ENCODE assay signal across 10 mouse cellular contexts in genomic region chr5:4325813-4326212, GRCm38 (mm10).
DNase-seq lines count a peak whose midpoint lies in the region; ATAC-seq and TF ChIP-seq lines count a peak whose summit lies in the region.
"Had no signal": no experiment of that assay in that cellular context is flagged by ENCODE, and none has a peak within 500 bp of the region (broad histone marks: within the 10 kb centered on the region; RNA-seq: fewer than 3 reads in every experiment).

No protein-coding gene starts in this region.

- no peaks in the 10 kb centered on the region for H3K36me3 ChIP-seq in embryonic facial prominence, embryonic 12.5 days
- H3K36me3 ChIP-seq in intestine, embryonic 15.5 days, result no peaks in the 10 kb centered on the region
- no peaks in the 10 kb centered on the region for H3K36me3 ChIP-seq in thymus, adult 2 months (ENCODE audit: control insufficient read depth, insufficient read depth, low read length)

- TF ChIP-seq POLR2A in thymus, adult 2 months (IDR thresholded peaks at IDR 0.05; ENCODE audit: control insufficient read depth, extremely low read depth, insufficient read depth, low read length, poor library complexity), result no peak

- no peak overlapping the region for H3K4me2 ChIP-seq in embryonic facial prominence, embryonic 12.5 days (replicated peaks)
- no peak overlapping the region for H3K4me2 ChIP-seq in intestine, embryonic 15.5 days (replicated peaks)

- H3K4me1 ChIP-seq in embryonic facial prominence, embryonic 12.5 days, result peaks cover 8% of the 10 kb centered on the region; the same call in 1 of the 2 replicates
- H3K4me1 ChIP-seq in intestine, embryonic 15.5 days (replicated peaks), result peaks cover 2% of the 10 kb centered on the region; the same call in 1 of the 2 replicates
- H3K4me1 ChIP-seq in thymus, adult 2 months (replicated peaks; ENCODE audit: control insufficient read depth, insufficient read depth, low read length), result no peaks in the 10 kb centered on the region

- H3K9me3 ChIP-seq in embryonic facial prominence, embryonic 12.5 days, result no peaks in the 10 kb centered on the region
- H3K9me3 ChIP-seq in intestine, embryonic 15.5 days, result no peaks in the 10 kb centered on the region

- H3K27me3 ChIP-seq in embryonic facial prominence, embryonic 12.5 days, result no peaks in the 10 kb centered on the region
- no peaks in the 10 kb centered on the region for H3K27me3 ChIP-seq in intestine, embryonic 15.5 days (replicated peaks)
- no peaks in the 10 kb centered on the region for H3K27me3 ChIP-seq in thymus, adult 2 months (ENCODE audit: control insufficient read depth, insufficient read depth, low read length)

- no peak for TF ChIP-seq CTCF in thymus, adult 2 months (IDR thresholded peaks at IDR 0.05; ENCODE audit: borderline replicate concordance, control insufficient read depth, extremely low read depth, insufficient read depth, low read length, poor library complexity)

- ATAC-seq in embryonic facial prominence, embryonic 12.5 days (ENCODE audit: insufficient number of reproducible peaks, insufficient read depth, low FRiP score, low TSS enrichment), result no peak; the same call in 1 of the 2 replicates
- peak; percentile 91 for ATAC-seq in intestine, embryonic 15.5 days

- 4% methylated on average over 3 of the region's 3 CpGs for WGBS in embryonic facial prominence, embryonic 12.5 days
- 3% methylated on average over 3 of the region's 3 CpGs for WGBS in intestine, embryonic 15.5 days
- WGBS in thymus, adult 2 months, result 23% methylated on average over 3 of the region's 3 CpGs

- 0 out of 2 replicates have a peak overlapping the region, but pooled peaks have one; percentile 17 for H3K27ac ChIP-seq in embryonic facial prominence, embryonic 12.5 days
- H3K27ac ChIP-seq in intestine, embryonic 15.5 days, result no peak overlapping the region
- no peak overlapping the region for H3K27ac ChIP-seq in thymus, adult 2 months (ENCODE audit: control insufficient read depth, insufficient read depth, low read length)

- H3K4me3 ChIP-seq in embryonic facial prominence, embryonic 12.5 days, result no peak overlapping the region
- H3K4me3 ChIP-seq in intestine, embryonic 15.5 days (replicated peaks), result no peak overlapping the region
- no peak overlapping the region for H3K4me3 ChIP-seq in thymus, adult 2 months (ENCODE audit: control insufficient read depth, insufficient read depth, low read length)

- no peak overlapping the region for H3K9ac ChIP-seq in embryonic facial prominence, embryonic 12.5 days
- H3K9ac ChIP-seq in intestine, embryonic 15.5 days, result no peak overlapping the region

- peak; percentile 66 for DNase-seq in embryo, embryonic 10 days (ENCODE audit: low spot score)
- peak; percentile 54 for DNase-seq in lung, postnatal 14 days
- DNase-seq in left cerebral cortex, adult 11 months (ENCODE audit: low spot score), result no peak
- no peak for DNase-seq in cerebellum, adult 18-20 months
- DNase-seq in layer of hippocampus, postnatal 36 days, result no peak
- no peak for DNase-seq in thymus, adult 2 months
- DNase-seq: gastrocnemius, postnatal 25 days; kidney, adult 8-10 months had no signal

Comparison
In these comparisons a context has a peak if more than half of its experiments do, and no peak if none do; other contexts are left out.
1. DNase-seq: peak in embryo, embryonic 10 days (single experiment) and lung, postnatal 14 days (single experiment); none in left cerebral cortex, adult 11 months (single experiment), cerebellum, adult 18-20 months (0 of 2), layer of hippocampus, postnatal 36 days (0 of 2) and thymus, adult 2 months (single experiment).